Mouse (Mus musculus): ENCODE results near the gene Sys1. TPM values are rescaled to one million over a fixed set of nuclear protein-coding genes. Genes with fewer than 3 reads are reported as not detected.

Gene Sys1
- total RNA-seq, 2 experiments from 2014 or later = 43.9 to 45.8 TPM

DNA sequence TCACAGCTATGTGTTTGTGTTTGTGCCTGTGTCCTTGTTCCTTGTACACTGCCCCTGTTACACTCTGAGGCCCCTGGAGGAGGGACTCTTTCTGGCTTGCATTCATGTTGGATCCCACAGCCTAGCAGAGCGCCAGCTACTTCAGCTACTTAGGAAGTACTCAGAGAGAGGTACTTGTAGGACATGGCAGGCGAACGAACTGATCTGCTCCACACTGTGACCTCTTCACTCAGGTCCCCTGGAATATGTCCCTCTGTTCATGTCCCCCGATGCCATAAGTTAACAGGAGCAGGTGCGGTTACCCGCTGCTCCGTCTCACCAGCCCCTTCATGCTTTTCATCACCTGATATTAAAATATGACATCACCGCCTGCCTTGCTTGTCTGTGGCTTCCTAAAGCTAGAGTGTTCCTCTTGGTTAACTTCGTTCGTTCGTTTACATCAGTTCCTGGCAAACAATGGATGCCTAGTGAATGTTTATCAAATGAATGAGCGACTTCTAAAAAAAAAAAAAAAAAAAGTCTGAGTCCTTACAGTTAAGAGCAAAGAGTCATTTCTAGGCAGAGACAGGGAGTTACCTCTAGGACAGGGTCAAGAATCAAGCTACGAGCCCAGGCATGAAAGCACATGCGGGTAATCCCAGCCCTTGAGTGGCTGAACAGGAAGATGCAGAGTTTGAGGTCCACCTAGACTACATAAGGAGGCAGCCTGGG is 3.6 kb upstream of the Sys1 start:
- DNase-seq (ENCODE audit: low spot score in 2 of 2) = no peak

DNA sequence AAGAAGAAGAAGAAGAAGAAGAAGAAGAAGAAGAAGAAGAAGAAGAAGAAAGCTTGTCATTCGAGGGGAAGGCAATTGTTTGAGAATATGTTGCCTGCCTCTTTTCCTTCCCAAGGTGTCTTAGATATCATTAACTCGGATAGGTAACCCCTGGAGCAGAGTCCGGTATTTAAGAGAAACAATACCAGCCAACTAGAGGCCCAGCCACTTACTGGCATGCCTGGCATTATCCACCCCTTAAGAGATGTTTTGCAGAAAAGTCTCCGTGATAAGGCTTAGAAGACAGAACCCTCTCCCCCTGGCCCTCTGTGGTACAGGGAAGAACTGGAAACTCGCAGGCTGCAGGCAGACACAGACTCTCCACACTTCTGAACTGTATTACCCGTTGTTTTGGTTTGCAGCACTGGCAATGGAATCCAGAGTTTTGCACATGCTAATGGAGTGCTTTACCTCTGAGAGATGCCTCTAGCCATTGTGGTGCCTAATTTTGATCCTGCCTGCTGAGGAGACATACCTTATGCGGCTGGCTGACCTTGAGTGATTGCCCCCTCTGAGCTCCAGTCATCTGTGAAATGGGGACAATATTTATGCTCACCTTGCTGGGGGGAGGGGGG is 2.8 kb upstream of the Sys1 start:
- DNase-seq (ENCODE audit: low spot score in 2 of 2) = no peak

GRCm38 (mm10) chr2:164454846-164455245 is 1.9 kb upstream of the Sys1 start:
- DNase-seq (ENCODE audit: low spot score in 2 of 2) = peak in 1 of 2 experiments; percentile 40

DNA sequence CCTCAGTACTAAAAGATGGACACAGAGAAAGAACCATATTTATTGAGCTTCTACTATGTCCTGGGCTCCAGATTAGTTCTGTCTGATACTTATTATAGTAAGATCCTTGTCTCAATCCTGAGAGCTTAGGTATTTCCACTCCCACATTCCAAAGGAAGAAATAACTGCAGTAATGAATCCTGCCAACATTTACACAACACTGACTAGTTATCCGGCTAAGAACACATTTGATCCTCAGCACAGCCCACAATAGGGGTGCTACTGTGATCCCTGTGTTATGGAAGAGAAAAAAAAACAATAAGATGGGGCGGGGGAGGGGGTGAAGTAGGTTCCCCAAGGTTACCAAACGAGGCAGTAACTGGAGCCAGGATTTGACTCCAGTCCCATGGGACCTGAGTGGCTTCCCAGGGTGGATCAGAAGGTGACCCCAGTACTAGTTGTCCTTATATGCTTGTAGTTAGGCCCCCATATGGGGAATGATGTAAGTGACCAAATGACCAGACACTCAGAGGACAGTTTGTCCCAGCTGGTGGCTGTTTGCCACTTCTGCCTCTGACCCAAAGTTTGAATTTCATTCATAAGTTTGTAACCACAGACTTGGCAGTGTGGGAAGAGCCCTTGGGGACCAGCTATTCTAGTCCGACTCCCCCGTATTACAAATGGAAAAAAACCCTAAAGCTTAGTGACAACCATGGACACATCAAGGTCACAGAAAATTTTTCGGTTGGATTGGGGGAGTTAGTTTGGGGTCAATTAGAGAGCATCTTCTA is 1.2 kb upstream of the Sys1 start:
- DNase-seq (ENCODE audit: low spot score in 2 of 2) = no peak

GRCm38 (mm10) chr2:164456413-164456812 is 351 bp upstream of the Sys1 start:
- DNase-seq (ENCODE audit: low spot score in 2 of 2) = no peak

DNA sequence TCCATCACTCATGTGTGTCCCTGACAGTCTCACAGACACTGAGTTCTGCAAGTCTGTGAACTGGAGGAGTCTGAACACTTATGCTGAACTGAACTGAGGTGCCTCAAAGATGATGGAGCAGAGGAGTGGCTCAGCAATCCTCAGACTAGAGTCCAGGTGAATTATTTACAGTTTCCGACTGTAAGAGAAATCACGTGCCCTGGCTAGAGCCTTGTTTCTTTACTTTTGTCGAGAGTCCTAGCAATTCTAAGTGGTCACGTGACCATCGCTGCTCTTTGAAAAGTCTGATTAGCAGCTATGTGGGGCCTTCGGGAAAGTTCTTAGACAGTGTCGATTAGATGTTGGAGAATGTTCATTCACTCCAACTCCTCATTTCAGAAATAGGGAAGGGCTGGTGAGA is 1.2 kb downstream of the Sys1 start:
- no peak for DNase-seq (ENCODE audit: low spot score in 2 of 2)

DNA sequence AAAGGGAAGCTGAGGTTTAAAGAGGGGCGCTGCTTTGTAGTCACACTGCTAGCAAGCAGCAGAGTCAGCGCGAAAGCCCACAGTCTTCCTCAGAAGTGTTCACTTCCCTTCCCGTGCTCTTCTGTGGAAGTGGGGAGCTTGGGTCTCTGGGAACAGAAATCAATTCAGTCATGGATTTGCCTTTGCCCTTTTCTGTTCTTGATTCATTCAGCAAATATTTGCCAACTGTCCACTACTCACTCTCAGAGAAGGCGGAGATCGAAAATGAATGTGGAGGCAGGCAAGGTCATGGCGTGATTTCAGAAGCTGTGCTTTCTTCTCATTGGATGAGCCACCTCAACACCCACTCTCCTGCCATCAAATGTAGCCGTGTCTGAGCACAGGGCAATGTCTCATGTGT is 1.8 kb downstream of the Sys1 start:
- no peak for DNase-seq (ENCODE audit: low spot score in 2 of 2)

- peak; percentile 93 to 96 for DNase-seq (ENCODE audit: low spot score in 2 of 2)
Observed at GRCm38 (mm10) chr2:164460745-164461551, 4.2 kb downstream of the Sys1 start, which contains the start of gene Gm20458. Gm20458 (plus strand) TSS chr2:164460967.

- DNase-seq (ENCODE audit: low spot score in 2 of 2) = no peak
Observed at GRCm38 (mm10) chr2:164465161-164465560, 8.4 kb downstream of the Sys1 start.

GRCm38 (mm10) chr2:164466787-164467186 is 10.0 kb downstream of the Sys1 start:
- DNase-seq (ENCODE audit: low spot score in 2 of 2) = no peak

DNA sequence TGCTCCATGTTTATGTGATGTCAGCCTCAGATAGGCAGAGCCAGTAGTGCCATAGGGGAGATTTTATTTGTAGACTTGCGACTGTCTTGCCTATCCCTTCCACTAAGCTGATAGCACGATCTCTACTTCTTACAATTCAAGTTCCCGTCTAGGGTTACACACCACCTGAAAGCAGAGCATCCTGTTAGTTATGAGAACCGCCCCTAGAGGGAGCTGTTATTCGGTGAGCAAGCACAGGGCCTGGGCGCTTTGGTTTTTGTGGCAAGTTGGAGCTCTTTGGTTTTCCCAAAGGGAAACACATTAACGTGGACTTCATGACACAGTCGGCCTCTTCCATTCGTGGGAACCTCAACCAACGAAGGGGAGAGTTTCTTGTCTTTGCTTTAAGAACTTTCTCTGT is 13.5 kb downstream of the Sys1 start:
- peak; percentile 55 to 58 for DNase-seq (ENCODE audit: low spot score in 2 of 2)

GRCm38 (mm10) chr2:164473624-164474023 is 16.9 kb downstream of the Sys1 start, which contains the start of gene Trp53tg5:
Trp53tg5 (minus strand) TSS chr2:164473724.
- DNase-seq (ENCODE audit: low spot score in 2 of 2) = no peak

- peak in 1 of 2 experiments; percentile 64 for DNase-seq (ENCODE audit: low spot score in 2 of 2)
Observed at GRCm38 (mm10) chr2:164485681-164486257, 29.0 kb downstream of the Sys1 start, which contains the start of gene Dbndd2. Dbndd2 (plus strand) TSS chr2:164486106.

- DNase-seq (ENCODE audit: low spot score in 2 of 2) = peak; percentile 61 to 69
Observed at GRCm38 (mm10) chr2:164486258-164487114, 29.7 kb downstream of the Sys1 start.

GRCm38 (mm10) chr2:164487115-164487527 is 30.4 kb downstream of the Sys1 start:
- no peak for DNase-seq (ENCODE audit: low spot score in 2 of 2)

DNA sequence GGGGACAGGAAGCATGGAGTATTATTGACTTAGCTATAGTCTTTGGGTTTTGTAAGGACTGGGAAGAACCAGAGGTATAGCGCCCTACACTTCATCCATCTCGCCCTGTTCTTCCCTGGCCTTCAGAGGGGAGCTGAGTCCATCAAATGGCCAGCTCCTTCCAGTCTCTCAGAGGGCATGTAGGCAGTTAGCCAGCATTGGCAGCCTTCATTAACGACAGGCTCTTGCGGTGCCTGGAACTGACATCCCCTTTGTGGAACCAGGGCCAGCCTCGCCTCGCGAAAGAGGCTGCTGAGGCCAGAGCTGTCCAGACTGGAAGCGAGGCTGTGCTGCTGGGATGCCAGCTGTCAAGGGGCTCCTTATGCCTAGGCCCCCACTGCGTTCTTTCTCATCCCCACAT is 31.0 kb downstream of the Sys1 start:
- DNase-seq (ENCODE audit: low spot score in 2 of 2) = peak; percentile 38 to 58

GRCm38 (mm10) chr2:164494126-164494525 is 37.4 kb downstream of the Sys1 start:
- DNase-seq (ENCODE audit: low spot score in 2 of 2) = peak in 1 of 2 experiments; percentile 34

GRCm38 (mm10) chr2:164496331-164496730 is 39.6 kb downstream of the Sys1 start:
- DNase-seq (ENCODE audit: low spot score in 2 of 2) = no peak

DNA sequence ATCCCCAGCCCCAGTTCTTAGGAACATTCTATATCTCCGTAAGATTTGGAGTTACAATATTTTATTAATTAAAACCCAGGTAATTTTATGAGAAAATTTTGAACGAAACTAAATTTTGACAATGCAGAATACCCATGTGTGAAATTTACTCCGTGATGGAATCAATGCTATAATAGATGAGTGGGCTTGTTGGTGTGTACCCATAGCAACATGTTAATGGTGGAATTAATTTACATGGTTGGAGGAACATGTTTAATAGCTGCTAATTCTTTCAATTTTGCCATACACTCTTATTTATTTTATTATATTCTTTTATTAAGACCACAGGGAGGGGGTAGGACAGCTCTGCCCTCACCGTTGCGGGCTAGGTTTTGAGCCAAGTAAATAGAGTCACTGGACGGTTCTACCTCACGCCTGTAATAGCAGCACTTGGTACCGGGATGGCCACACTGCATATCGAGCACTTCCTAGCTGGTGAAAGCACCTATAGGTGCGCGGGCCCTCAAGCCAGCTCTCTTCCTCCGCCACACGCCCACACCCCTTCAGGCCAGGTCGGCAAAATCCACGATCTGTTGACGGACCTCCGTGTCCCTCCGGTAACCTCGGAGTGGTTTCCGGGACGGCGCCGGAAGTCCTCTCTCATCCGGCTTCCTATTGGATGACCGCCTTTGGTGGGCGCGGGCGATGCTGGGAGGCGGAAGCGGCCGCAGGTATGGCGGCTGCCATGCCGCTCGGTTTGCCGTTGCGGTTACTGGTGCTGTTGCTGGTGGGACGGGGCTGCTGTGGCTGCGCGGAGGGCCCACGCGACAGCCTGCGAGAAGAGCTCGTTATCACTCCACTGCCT is 40.3 kb downstream of the Sys1 start, which contains the start of gene Pigt:
TSS of gene Pigt (plus strand) at position 674 of the 844 bp plus-strand sequence.
- DNase-seq (ENCODE audit: low spot score in 2 of 2) = peak; percentile 85 to 89

Data from layer of hippocampus, postnatal 10 days (tissue).